Mouse (Mus musculus) intestine, embryonic 16.5 days (tissue): Measurements from ENCODE around the gene Ccdc54. TPM values are rescaled to one million over a fixed set of nuclear protein-coding genes. Genes with fewer than 3 reads are reported as not detected.
A peak's percentile ranks its signal among the peaks of the same experiment; 100 is the strongest.

Experiments used
- ATAC-seq: fragments of 200-750 bp; cut with Nextera tagmentation; 2 replicates; pipeline ENCODE4 v1.8.0; 2017; ENCODE audit warnings: moderate TSS enrichment, moderate library complexity
- H3K27ac ChIP-seq: fragments of 300-500 bp; sonication (generic); 2 replicates; pipeline ENCODE4 v1.5.1; 2014; ENCODE audit warnings: mild to moderate bottlenecking, low read length
- H3K27me3 ChIP-seq: fragments of 300-500 bp; sonication (generic); replicated peaks from 2 replicates; pipeline ENCODE4 v1.6.1; 2014; ENCODE audit warnings: low read length, control low read depth, mixed read lengths; ENCODE audit not compliant: control insufficient read depth, insufficient read depth
- H3K36me3 ChIP-seq: fragments of 300-500 bp; sonication (generic); 2 replicates; pipeline ENCODE4 v1.6.1; 2014; ENCODE audit warnings: low read length, control low read depth; ENCODE audit not compliant: control insufficient read depth, insufficient read depth
- H3K4me1 ChIP-seq: fragments of 300-500 bp; sonication (generic); 2 replicates; pipeline ENCODE4 v1.6.1; 2014; ENCODE audit warnings: low read length, control low read depth, mixed read lengths; ENCODE audit not compliant: control insufficient read depth, insufficient read depth
- H3K4me2 ChIP-seq: fragments of 300-500 bp; sonication (generic); 2 replicates; pipeline ENCODE4 v1.6.1; 2014; ENCODE audit warnings: low read depth, low read length, control low read depth
- H3K4me3 ChIP-seq: fragments of 300-500 bp; sonication (generic); 2 replicates; pipeline ENCODE4 v1.5.1; 2014; ENCODE audit warnings: mild to moderate bottlenecking, low read length
- H3K9ac ChIP-seq: fragments of 300-500 bp; sonication (generic); 2 replicates; pipeline ENCODE4 v1.6.1; 2014; ENCODE audit warnings: low read depth, low read length
- H3K9me3 ChIP-seq: fragments of 300-500 bp; sonication (generic); 2 replicates; pipeline ENCODE4 v1.6.1; 2016; ENCODE audit warnings: low read length, control low read depth; ENCODE audit not compliant: control insufficient read depth
- WGBS: fragments of 180-500 bp; shearing (Covaris S2); extraction: QIAGEN DNeasy Blood & Tissue Kit; methylation state at CpG from one replicate; pipeline ENCODE4 v1.1.7; 2014; 5-methylcytosine and 5-hydroxymethylcytosine counted together
- polyA plus RNA-seq: library from polyadenylated mRNA; unstranded; fragments of >200 nt; fragmentation: Nextera tagmentation; extraction: Ambion mirVana; gene quantifications from 2 replicates; pipeline ENCODE4 v1.2.1, GENCODE M21; 2015

Ccdc54 gene
- polyA plus RNA-seq, 1 experiment from 2014 or later, result not detected

GRCm38 (mm10) chr16:50596171-50596570 lies 5.2 kb upstream of the Ccdc54 start:
- no peak overlapping the region for H3K4me3 ChIP-seq
- no peak overlapping the region for H3K9ac ChIP-seq
- H3K4me1 ChIP-seq, result no peaks in the 10 kb centered on the region
- no peaks in the 10 kb centered on the region for H3K27me3 ChIP-seq
- no peaks in the 10 kb centered on the region for H3K9me3 ChIP-seq
- ATAC-seq, result no peak
- WGBS, result 47% methylated on average over 4 of the region's 4 CpGs
- no peaks in the 10 kb centered on the region for H3K36me3 ChIP-seq
- no peak overlapping the region for H3K4me2 ChIP-seq
- H3K27ac ChIP-seq, result no peak overlapping the region

GRCm38 (mm10) chr16:50594876-50595275 lies 3.9 kb upstream of the Ccdc54 start:
- Histone ChIP-seq H3K27ac (no peak overlapping the region), H3K36me3 (no peaks in the 10 kb centered on the region), H3K9me3 (no peaks in the 10 kb centered on the region), H3K27me3 (no peaks in the 10 kb centered on the region), H3K4me3 (no peak overlapping the region), H3K4me1 (no peaks in the 10 kb centered on the region), H3K9ac (no peak overlapping the region), H3K4me2 (no peak overlapping the region)
- WGBS, result 86% methylated on average over 1 of the region's 1 CpGs
- no peak for ATAC-seq

DNA sequence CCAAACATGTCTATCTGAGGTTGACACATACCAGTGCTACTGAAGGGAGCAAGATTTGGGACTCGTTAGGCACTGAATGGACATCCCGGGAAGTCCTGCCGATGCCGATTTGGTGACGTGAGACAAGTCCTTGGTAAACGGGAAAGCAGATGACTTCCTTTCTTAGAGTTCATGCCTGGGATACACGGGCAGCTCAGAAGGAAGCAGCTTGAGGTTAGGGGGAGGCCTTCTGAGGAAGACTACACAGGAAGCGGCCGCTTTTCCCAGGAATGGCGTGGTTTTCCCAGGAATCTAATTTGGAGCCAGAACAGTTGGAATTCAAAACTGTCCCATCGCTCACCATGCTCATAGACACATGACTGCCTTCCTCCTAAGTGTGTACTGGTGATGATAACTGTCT lies 2.4 kb upstream of the Ccdc54 start:
- no peak for ATAC-seq
- WGBS, result 80% methylated on average over 11 of the region's 11 CpGs
- no peaks in the 10 kb centered on the region for H3K4me1 ChIP-seq
- H3K4me3 ChIP-seq, result no peak overlapping the region
- no peaks in the 10 kb centered on the region for H3K27me3 ChIP-seq
- no peaks in the 10 kb centered on the region for H3K36me3 ChIP-seq
- H3K9ac ChIP-seq, result no peak overlapping the region
- no peak overlapping the region for H3K4me2 ChIP-seq
- H3K27ac ChIP-seq, result no peak overlapping the region
- no peaks in the 10 kb centered on the region for H3K9me3 ChIP-seq

DNA sequence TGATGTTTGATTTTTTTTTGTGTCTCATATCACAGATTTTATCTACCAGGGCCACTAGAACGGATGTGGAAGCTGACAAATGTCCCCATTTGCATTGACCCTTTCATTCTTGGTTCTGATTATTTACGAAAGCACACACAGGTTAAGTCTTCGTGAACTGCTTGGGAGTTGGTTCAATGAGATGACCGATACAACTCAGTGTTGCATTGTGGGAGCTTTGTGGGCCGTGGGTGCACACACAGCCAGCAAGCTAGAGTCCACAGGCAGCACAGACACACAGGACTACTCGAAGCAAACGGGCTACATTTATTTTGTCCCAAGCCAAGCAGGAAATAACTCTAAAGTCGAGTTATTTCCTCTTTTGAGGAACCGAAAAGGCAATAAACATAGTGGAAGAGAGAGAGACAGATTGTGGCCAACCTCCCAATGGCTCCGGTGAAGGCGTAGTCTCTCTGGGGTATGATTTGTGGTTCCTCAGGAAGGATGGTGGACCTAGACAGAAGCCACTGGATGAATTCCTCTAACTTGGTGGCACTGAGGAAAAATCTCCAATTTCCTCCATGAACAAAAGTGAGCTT lies 1.3 kb downstream of the Ccdc54 start:
- Histone ChIP-seq H3K9ac (no peak overlapping the region), H3K4me1 (no peaks in the 10 kb centered on the region), H3K4me2 (no peak overlapping the region), H3K27me3 (no peaks in the 10 kb centered on the region), H3K4me3 (no peak overlapping the region), H3K9me3 (no peaks in the 10 kb centered on the region), H3K27ac (no peak overlapping the region), H3K36me3 (no peaks in the 10 kb centered on the region)
- WGBS, result 69% methylated on average over 11 of the region's 11 CpGs
- no peak for ATAC-seq

GRCm38 (mm10) chr16:50588191-50588590 lies 2.8 kb downstream of the Ccdc54 start:
- Histone ChIP-seq H3K27ac (no peak overlapping the region), H3K4me1 (no peaks in the 10 kb centered on the region), H3K9me3 (no peaks in the 10 kb centered on the region), H3K9ac (no peak overlapping the region), H3K4me3 (no peak overlapping the region), H3K4me2 (no peak overlapping the region), H3K27me3 (no peaks in the 10 kb centered on the region), H3K36me3 (no peaks in the 10 kb centered on the region)
- 60% methylated on average over 1 of the region's 1 CpGs for WGBS
- no peak for ATAC-seq

DNA sequence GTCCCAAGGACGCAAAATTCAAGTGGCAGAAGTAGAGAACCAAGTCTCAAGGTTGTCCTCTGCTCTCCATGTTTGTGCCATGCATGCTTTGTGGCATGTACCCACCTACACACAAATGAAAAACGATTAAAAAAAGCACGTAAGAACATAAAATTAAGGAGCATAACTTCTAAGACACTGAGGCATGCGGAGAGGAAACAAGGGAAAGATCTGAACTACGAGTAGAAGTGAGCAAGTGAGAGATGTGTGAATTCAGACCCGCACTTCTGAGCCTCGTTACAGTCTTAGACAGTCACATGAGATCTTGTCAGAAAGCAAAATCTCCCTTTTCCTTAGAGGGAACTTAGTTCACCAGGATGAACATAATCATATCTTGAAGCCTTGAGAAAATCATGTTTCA lies 3.8 kb downstream of the Ccdc54 start:
- H3K9ac ChIP-seq, result no peak overlapping the region
- H3K9me3 ChIP-seq, result no peaks in the 10 kb centered on the region
- 89% methylated on average over 7 of the region's 7 CpGs for WGBS
- H3K27ac ChIP-seq, result no peak overlapping the region
- no peak overlapping the region for H3K4me2 ChIP-seq
- H3K4me1 ChIP-seq, result no peaks in the 10 kb centered on the region
- no peaks in the 10 kb centered on the region for H3K27me3 ChIP-seq
- H3K4me3 ChIP-seq, result no peak overlapping the region
- no peak for ATAC-seq
- H3K36me3 ChIP-seq, result no peaks in the 10 kb centered on the region

- Histone ChIP-seq H3K36me3 (no peaks in the 10 kb centered on the region), H3K4me1 (no peaks in the 10 kb centered on the region), H3K27me3 (no peaks in the 10 kb centered on the region), H3K4me3 (no peak overlapping the region), H3K9me3 (no peaks in the 10 kb centered on the region), H3K27ac (no peak overlapping the region), H3K4me2 (no peak overlapping the region), H3K9ac (no peak overlapping the region)
- no peak for ATAC-seq
- 79% methylated on average over 6 of the region's 6 CpGs for WGBS
Observed at GRCm38 (mm10) chr16:50578361-50578760, 12.6 kb downstream of the Ccdc54 start.

GRCm38 (mm10) chr16:50572557-50572956 lies 18.4 kb downstream of the Ccdc54 start:
- H3K4me3 ChIP-seq, result no peak overlapping the region
- H3K9me3 ChIP-seq, result no peaks in the 10 kb centered on the region
- H3K27ac ChIP-seq, result no peak overlapping the region
- no peak for ATAC-seq
- WGBS, result 63% methylated on average over 13 of the region's 13 CpGs
- no peaks in the 10 kb centered on the region for H3K27me3 ChIP-seq
- H3K9ac ChIP-seq, result no peak overlapping the region
- no peaks in the 10 kb centered on the region for H3K36me3 ChIP-seq
- H3K4me2 ChIP-seq, result no peak overlapping the region
- H3K4me1 ChIP-seq, result no peaks in the 10 kb centered on the region

GRCm38 (mm10) chr16:50559163-50559771 lies 31.7 kb downstream of the Ccdc54 start:
- H3K4me3 ChIP-seq, result no peak overlapping the region
- peak; percentile 91 for ATAC-seq
- WGBS, result 51% methylated on average over 6 of the region's 6 CpGs
- no peaks in the 10 kb centered on the region for H3K27me3 ChIP-seq
- H3K9me3 ChIP-seq, result no peaks in the 10 kb centered on the region
- H3K9ac ChIP-seq, result no peak overlapping the region
- no peak overlapping the region for H3K4me2 ChIP-seq
- no peaks in the 10 kb centered on the region for H3K4me1 ChIP-seq
- H3K27ac ChIP-seq, result no peak overlapping the region
- no peaks in the 10 kb centered on the region for H3K36me3 ChIP-seq

- H3K27me3 ChIP-seq, result no peaks in the 10 kb centered on the region
- H3K4me3 ChIP-seq, result no peak overlapping the region
- WGBS, result 67% methylated on average over 2 of the region's 2 CpGs
- H3K27ac ChIP-seq, result no peak overlapping the region
- no peaks in the 10 kb centered on the region for H3K9me3 ChIP-seq
- no peaks in the 10 kb centered on the region for H3K36me3 ChIP-seq
- no peak overlapping the region for H3K4me2 ChIP-seq
- no peak for ATAC-seq
- H3K4me1 ChIP-seq, result no peaks in the 10 kb centered on the region
- H3K9ac ChIP-seq, result no peak overlapping the region
Observed at GRCm38 (mm10) chr16:50553828-50554227, 37.1 kb downstream of the Ccdc54 start.
